Mouse (Mus musculus): Measurements from ENCODE around the gene Rybp.

Gene Rybp

GRCm38 (mm10) chr6:100288016-100288729 is 888 bp upstream of the Rybp start:
- peak; percentile 17 for DNase-seq

- DNase-seq = peak; percentile 77
Observed at GRCm38 (mm10) chr6:100286573-100287333, 532 bp downstream of the Rybp start.

GRCm38 (mm10) chr6:100285985-100286572 is 1.2 kb downstream of the Rybp start:
- DNase-seq = no peak

- DNase-seq = no peak
Observed at GRCm38 (mm10) chr6:100278841-100279240, 8.4 kb downstream of the Rybp start.

GRCm38 (mm10) chr6:100276344-100276743 is 10.9 kb downstream of the Rybp start:
- DNase-seq = no peak

- no peak for DNase-seq
Observed at GRCm38 (mm10) chr6:100275643-100276042, 11.6 kb downstream of the Rybp start.

- no peak for DNase-seq
Observed at GRCm38 (mm10) chr6:100273556-100273955, 13.7 kb downstream of the Rybp start.

GRCm38 (mm10) chr6:100271992-100272391 is 15.3 kb downstream of the Rybp start:
- no peak for DNase-seq

- no peak for DNase-seq
Observed at GRCm38 (mm10) chr6:100270765-100271164, 16.5 kb downstream of the Rybp start.

GRCm38 (mm10) chr6:100259607-100260006 is 27.7 kb downstream of the Rybp start:
- peak; percentile 40 for DNase-seq

GRCm38 (mm10) chr6:100258278-100258677 is 29.0 kb downstream of the Rybp start:
- DNase-seq = no peak

- peak; percentile 38 for DNase-seq
Observed at GRCm38 (mm10) chr6:100255411-100255810, 31.9 kb downstream of the Rybp start.

GRCm38 (mm10) chr6:100254671-100255070 is 32.6 kb downstream of the Rybp start:
- DNase-seq = no peak

GRCm38 (mm10) chr6:100244474-100244873 is 42.8 kb downstream of the Rybp start:
- no peak for DNase-seq

- no peak for DNase-seq
Observed at GRCm38 (mm10) chr6:100235036-100235435, 52.2 kb downstream of the Rybp start.

- DNase-seq = no peak
Observed at GRCm38 (mm10) chr6:100233522-100233921, 53.8 kb downstream of the Rybp start.

- DNase-seq = no peak
Observed at GRCm38 (mm10) chr6:100233061-100233460, 54.2 kb downstream of the Rybp start.

- no peak for DNase-seq
Observed at GRCm38 (mm10) chr6:100226204-100226603, 61.1 kb downstream of the Rybp start.

GRCm38 (mm10) chr6:100223932-100224331 is 63.4 kb downstream of the Rybp start:
- DNase-seq = no peak

GRCm38 (mm10) chr6:100223435-100223834 is 63.9 kb downstream of the Rybp start:
- no peak for DNase-seq

GRCm38 (mm10) chr6:100222927-100223326 is 64.4 kb downstream of the Rybp start:
- no peak for DNase-seq

GRCm38 (mm10) chr6:100221803-100222202 is 65.5 kb downstream of the Rybp start:
- DNase-seq = no peak

GRCm38 (mm10) chr6:100220917-100221560 is 66.2 kb downstream of the Rybp start:
- DNase-seq = no peak

Data from lung, postnatal 36 days (tissue).